Mouse (Mus musculus) heart, embryonic 14.5 days (tissue): ENCODE data around the gene 1600002K03Rik. TPM values are rescaled to one million over a fixed set of nuclear protein-coding genes. Genes with fewer than 3 reads are reported as not detected.

Source experiments
- ATAC-seq: fragments of 200-750 bp; cut with Nextera tagmentation; 2 replicates; pipeline ENCODE4 v1.8.0; 2017; ENCODE audit warnings: low read depth, moderate TSS enrichment; ENCODE audit not compliant: insufficient number of reproducible peaks, insufficient read depth, low FRiP score
- H3K27ac ChIP-seq, 2 experiments: fragments of 200-500 bp in 1 of 2; fragments of 300-500 bp in 1 of 2; sonication (generic) in 1 of 2; replicated peaks in 1 of 2; 2 replicates each; pipeline ENCODE4 v1.5.1; 2012 to 2014; ENCODE audit warnings: low read depth in 2 of 2, low read length in 2 of 2, control low read depth in 1 of 2, mild to moderate bottlenecking in 1 of 2, mixed read lengths in 1 of 2; ENCODE audit not compliant: control insufficient read depth in 1 of 2, insufficient read depth in 1 of 2
- H3K27me3 ChIP-seq: fragments of 300-500 bp; sonication (generic); 2 replicates; pipeline ENCODE4 v1.6.1; 2014; ENCODE audit warnings: mild to moderate bottlenecking, low read length, control low read depth; ENCODE audit not compliant: control insufficient read depth, insufficient read depth
- H3K36me3 ChIP-seq: fragments of 300-500 bp; sonication (generic); 2 replicates; pipeline ENCODE4 v1.6.1; 2014; ENCODE audit warnings: mild to moderate bottlenecking, control low read depth, low read length, mixed read lengths; ENCODE audit not compliant: control insufficient read depth, insufficient read depth
- H3K4me1 ChIP-seq, 2 experiments: fragments of 200-500 bp in 1 of 2; fragments of 300-500 bp in 1 of 2; sonication (generic) in 1 of 2; 2 replicates each; pipeline ENCODE4 v1.6.1; 2012 to 2014; ENCODE audit warnings: low read length in 2 of 2, control low read depth in 1 of 2, mixed read lengths in 1 of 2; ENCODE audit not compliant: control insufficient read depth in 2 of 2, insufficient read depth in 2 of 2
- H3K4me2 ChIP-seq: fragments of 300-500 bp; sonication (generic); 2 replicates; pipeline ENCODE4 v1.6.1; 2014; ENCODE audit warnings: mild to moderate bottlenecking, low read length
- H3K4me3 ChIP-seq, 2 experiments: fragments of 200-500 bp in 1 of 2; fragments of 300-500 bp in 1 of 2; sonication (generic) in 1 of 2; 2 replicates each; pipeline ENCODE4 v1.5.1; 2012 to 2014; ENCODE audit warnings: low read length in 2 of 2, mild to moderate bottlenecking in 2 of 2, control low read depth in 1 of 2, low read depth in 1 of 2, moderate library complexity in 1 of 2; ENCODE audit not compliant: control insufficient read depth in 1 of 2, insufficient read depth in 1 of 2
- H3K9ac ChIP-seq: fragments of 300-500 bp; sonication (generic); 2 replicates; pipeline ENCODE4 v1.6.1; 2014; ENCODE audit warnings: mild to moderate bottlenecking, low read length
- H3K9me3 ChIP-seq: fragments of 300-500 bp; sonication (generic); 2 replicates; pipeline ENCODE4 v1.6.1; 2016; ENCODE audit warnings: low read length, control low read depth; ENCODE audit not compliant: control insufficient read depth
- WGBS: fragments of 180-500 bp; shearing (Covaris S2); extraction: QIAGEN DNeasy Blood & Tissue Kit; methylation state at CpG from one replicate; pipeline ENCODE4 v1.1.7; 2014; 5-methylcytosine and 5-hydroxymethylcytosine counted together
- polyA plus RNA-seq: library from polyadenylated mRNA; unstranded; fragments of >200 nt; fragmentation: Nextera tagmentation; extraction: Ambion mirVana; gene quantifications from 2 replicates; pipeline ENCODE4 v1.2.1, GENCODE M21; 2014

The 1600002K03Rik gene
- polyA plus RNA-seq, 1 experiment from 2014 or later: 11.1 TPM

GRCm38 (mm10) chr10:80171760-80172526 lies 801 bp upstream of the 1600002K03Rik start:
- H3K4me1 ChIP-seq: peaks cover 10 to 31% of the 10 kb centered on the region in 2 experiments
- WGBS: 82% methylated on average over 45 of the region's 45 CpGs
- ATAC-seq: no peak
- H3K27ac ChIP-seq: peak overlapping the region in 1 of 2 experiments; percentile 86; a peak in 2 of 4 replicates
- peak overlapping the region; percentile 71 for H3K9ac ChIP-seq
- peak overlapping the region in 1 of 2 experiments; percentile 60; a peak in 1 of 4 replicates for H3K4me3 ChIP-seq
- H3K9me3 ChIP-seq: no peaks in the 10 kb centered on the region
- H3K4me2 ChIP-seq: peak overlapping the region; percentile 74
- peaks cover 33% of the 10 kb centered on the region for H3K36me3 ChIP-seq
- H3K27me3 ChIP-seq: no peaks in the 10 kb centered on the region

- H3K4me1 ChIP-seq: peaks cover 17 to 39% of the 10 kb centered on the region in 2 experiments
- peak overlapping the region; percentile 71 for H3K9ac ChIP-seq
- H3K27me3 ChIP-seq: no peaks in the 10 kb centered on the region
- 13% methylated on average over 11 of the region's 11 CpGs for WGBS
- ATAC-seq: no peak
- H3K36me3 ChIP-seq: peaks cover 33% of the 10 kb centered on the region
- H3K27ac ChIP-seq: peak overlapping the region; percentile 50 to 86
- peak overlapping the region; percentile 60 for H3K4me3 ChIP-seq
- H3K4me2 ChIP-seq: peak overlapping the region; percentile 74
- H3K9me3 ChIP-seq: no peaks in the 10 kb centered on the region
These were observed 614 bp downstream of the 1600002K03Rik start for GRCm38 (mm10) chr10:80173358-80173757.

GRCm38 (mm10) chr10:80173955-80174640 lies 1.4 kb downstream of the 1600002K03Rik start:
- Histone ChIP-seq H3K27ac (no peak overlapping the region), H3K4me1 (peaks cover 20 to 34% of the 10 kb centered on the region in 2 experiments), H3K4me3 (no peak overlapping the region), H3K36me3 (peaks cover 33% of the 10 kb centered on the region), H3K27me3 (no peaks in the 10 kb centered on the region), H3K9ac (no peak overlapping the region), H3K9me3 (no peaks in the 10 kb centered on the region), H3K4me2 (no peak overlapping the region)
- WGBS: 81% methylated on average over 10 of the region's 10 CpGs
- ATAC-seq: no peak

GRCm38 (mm10) chr10:80174705-80175104 lies 2.0 kb downstream of the 1600002K03Rik start:
- WGBS: 28% methylated on average over 2 of the region's 2 CpGs
- no peaks in the 10 kb centered on the region for H3K27me3 ChIP-seq
- no peak for ATAC-seq
- no peak overlapping the region for H3K4me2 ChIP-seq
- no peaks in the 10 kb centered on the region for H3K9me3 ChIP-seq
- H3K36me3 ChIP-seq: peaks cover 27% of the 10 kb centered on the region
- no peak overlapping the region for H3K27ac ChIP-seq
- H3K9ac ChIP-seq: no peak overlapping the region
- H3K4me1 ChIP-seq: peaks cover 21 to 28% of the 10 kb centered on the region in 2 experiments
- H3K4me3 ChIP-seq: no peak overlapping the region

GRCm38 (mm10) chr10:80175536-80176269 lies 3.0 kb downstream of the 1600002K03Rik start:
- H3K27me3 ChIP-seq: 0 out of 2 replicates have a peak, but pooled peaks cover 3% of the 10 kb centered on the region
- no peak overlapping the region for H3K4me2 ChIP-seq
- no peak for ATAC-seq
- H3K4me1 ChIP-seq: peaks cover 25 to 26% of the 10 kb centered on the region in 2 experiments
- H3K27ac ChIP-seq: no peak overlapping the region
- H3K9ac ChIP-seq: no peak overlapping the region
- H3K9me3 ChIP-seq: no peaks in the 10 kb centered on the region
- H3K4me3 ChIP-seq: no peak overlapping the region
- peaks cover 17% of the 10 kb centered on the region for H3K36me3 ChIP-seq
- 21% methylated on average over 4 of the region's 4 CpGs for WGBS

GRCm38 (mm10) chr10:80176270-80176834 lies 3.6 kb downstream of the 1600002K03Rik start:
- 79% methylated on average over 5 of the region's 5 CpGs for WGBS
- Histone ChIP-seq H3K9ac (no peak overlapping the region), H3K27me3 (0 out of 2 replicates have a peak, but pooled peaks cover 3% of the 10 kb centered on the region), H3K9me3 (no peaks in the 10 kb centered on the region), H3K4me3 (no peak overlapping the region), H3K36me3 (peaks cover 11% of the 10 kb centered on the region), H3K27ac (no peak overlapping the region), H3K4me2 (no peak overlapping the region), H3K4me1 (peaks cover 25 to 28% of the 10 kb centered on the region in 2 experiments)
- no peak for ATAC-seq
